Mouse (Mus musculus): Measurements from ENCODE around the gene Hba-x. TPM values are rescaled to one million over a fixed set of nuclear protein-coding genes. Genes with fewer than 3 reads are reported as not detected.
"Not testable (repeated sequence)": the region's sequence is repeated elsewhere in the genome, so short reads cannot be mapped to it uniquely, and the experiment has no call there.

Hba-x gene
- total RNA-seq, 2 experiments from 2014 or later = not detected

DNA sequence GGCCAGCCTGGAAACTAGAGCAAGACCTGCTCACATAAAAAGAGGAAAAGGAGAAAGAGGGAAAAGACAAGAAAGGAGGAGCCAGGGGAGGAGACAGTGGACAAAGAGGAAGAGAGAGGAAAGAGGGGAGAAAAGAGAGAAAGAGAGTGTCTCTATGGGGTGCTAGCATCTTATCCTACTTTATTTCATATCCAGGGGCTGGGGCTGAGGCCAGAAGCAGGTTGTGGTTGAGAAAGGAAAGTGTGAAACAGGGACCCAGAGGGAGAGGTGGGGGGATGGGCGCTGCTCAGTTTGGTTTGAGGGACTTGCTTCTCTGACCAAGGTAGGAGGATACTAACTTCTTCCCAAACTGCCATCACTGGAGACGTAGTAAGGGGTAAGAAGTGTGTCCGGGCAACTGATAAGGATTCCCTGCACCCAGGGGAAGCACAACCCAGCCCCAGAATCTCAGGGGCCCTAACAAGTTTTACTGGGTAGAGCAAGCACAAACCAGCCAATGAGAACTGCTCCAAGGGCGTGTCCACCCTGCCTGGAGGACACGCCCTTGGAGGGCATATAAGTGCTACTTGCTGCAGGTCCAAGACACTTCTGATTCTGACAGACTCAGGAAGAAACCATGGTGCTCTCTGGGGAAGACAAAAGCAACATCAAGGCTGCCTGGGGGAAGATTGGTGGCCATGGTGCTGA is 7.0 kb downstream of the Hba-x start, which contains the start of gene Hba-a1:
Hba-a1 (plus strand) TSS at position 421 of the 687 bp plus-strand sequence.
- intact Hi-C loops (cut with DNase I); DNase-seq: not testable (repeated sequence)

DNA sequence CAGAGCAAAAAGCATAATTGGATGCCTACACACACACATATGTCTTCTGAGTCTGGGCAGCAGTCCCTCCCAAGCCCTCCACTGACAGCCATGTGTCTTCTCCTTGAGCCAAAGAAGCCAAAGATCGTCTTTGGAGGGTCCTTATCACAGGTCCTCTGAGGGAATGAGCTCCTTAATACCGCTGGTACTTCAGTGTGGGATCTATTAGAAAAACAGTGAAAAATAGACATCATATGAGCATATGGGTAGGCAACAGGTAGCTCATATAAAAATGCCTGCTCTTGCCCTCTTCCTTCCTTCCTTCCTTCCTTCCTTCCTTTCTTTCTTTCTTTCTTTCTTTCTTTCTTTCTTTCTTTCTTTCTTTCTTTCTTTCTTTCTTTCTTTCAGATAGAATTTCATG is 8.4 kb downstream of the Hba-x start:
- intact Hi-C loops (cut with DNase I) = not testable (repeated sequence)

DNA sequence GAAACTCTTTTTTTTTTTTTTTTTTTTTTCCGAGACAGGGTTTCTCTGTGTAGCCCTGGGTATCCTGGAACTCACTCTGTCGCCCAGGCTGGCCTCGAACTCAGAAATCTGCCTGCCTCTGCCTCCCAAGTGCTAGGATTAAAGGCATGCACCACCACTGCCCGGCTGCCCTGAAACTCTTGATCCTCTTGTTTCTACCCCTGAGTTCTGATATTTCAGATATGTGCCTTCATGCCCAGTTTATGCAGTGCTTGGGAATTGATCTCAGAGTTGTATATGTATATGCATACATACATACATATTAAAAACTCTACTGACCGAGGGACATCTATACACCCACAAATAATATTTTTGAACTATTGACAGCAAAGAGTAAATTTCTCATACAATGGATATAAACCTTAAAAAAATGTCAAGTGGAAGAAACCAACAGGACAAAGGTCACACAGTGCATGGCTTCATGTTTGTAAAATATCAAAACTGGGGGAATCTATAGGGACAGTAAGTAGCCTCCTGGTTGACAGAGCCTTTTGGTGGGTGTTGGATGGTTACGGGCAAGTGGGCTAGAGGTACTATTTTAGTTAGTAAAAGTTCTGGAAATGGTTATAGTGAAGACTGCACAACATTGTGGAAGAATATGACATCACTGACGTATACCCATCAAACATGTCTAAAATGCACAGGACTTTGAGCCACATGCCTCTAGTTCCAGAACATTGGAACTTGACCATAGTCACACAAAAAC is 9.0 kb downstream of the Hba-x start:
- intact Hi-C loops (cut with DNase I) = loop anchor here (1.0 to 5.0 kb wide), 2 partner anchors 39 to 48 kb away; no protein-coding TSS in a partner anchor

More for the DNA sequence above, 8.4 kb downstream of the Hba-x start:
- DNase-seq = not testable (repeated sequence)

DNA sequence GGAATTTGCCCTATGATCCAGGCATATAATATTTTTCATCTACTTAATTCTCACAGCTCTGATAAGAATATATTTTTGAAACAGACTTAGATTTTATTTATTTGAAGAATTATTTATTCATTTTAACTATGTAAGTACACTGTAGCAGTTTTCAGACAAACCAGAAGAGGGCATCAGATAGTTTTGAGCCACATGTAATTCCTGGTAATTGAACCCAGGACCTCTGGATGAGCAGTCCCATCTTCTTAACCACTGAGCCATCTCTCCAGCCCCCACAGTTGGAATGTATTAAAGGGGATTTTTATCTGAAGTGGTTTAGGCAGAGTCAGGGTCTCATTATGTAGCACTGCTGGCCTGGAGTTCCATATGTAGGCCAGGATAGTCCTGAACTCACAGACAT is 9.7 kb downstream of the Hba-x start:
- DNase-seq = not testable (repeated sequence)
- intact Hi-C loops (cut with DNase I) = loop anchor here (1.0 to 5.0 kb wide), 3 partner anchors 38 to 104 kb away; no protein-coding TSS in a partner anchor

More for the DNA sequence above, 9.0 kb downstream of the Hba-x start:
- DNase-seq = no peak

DNA sequence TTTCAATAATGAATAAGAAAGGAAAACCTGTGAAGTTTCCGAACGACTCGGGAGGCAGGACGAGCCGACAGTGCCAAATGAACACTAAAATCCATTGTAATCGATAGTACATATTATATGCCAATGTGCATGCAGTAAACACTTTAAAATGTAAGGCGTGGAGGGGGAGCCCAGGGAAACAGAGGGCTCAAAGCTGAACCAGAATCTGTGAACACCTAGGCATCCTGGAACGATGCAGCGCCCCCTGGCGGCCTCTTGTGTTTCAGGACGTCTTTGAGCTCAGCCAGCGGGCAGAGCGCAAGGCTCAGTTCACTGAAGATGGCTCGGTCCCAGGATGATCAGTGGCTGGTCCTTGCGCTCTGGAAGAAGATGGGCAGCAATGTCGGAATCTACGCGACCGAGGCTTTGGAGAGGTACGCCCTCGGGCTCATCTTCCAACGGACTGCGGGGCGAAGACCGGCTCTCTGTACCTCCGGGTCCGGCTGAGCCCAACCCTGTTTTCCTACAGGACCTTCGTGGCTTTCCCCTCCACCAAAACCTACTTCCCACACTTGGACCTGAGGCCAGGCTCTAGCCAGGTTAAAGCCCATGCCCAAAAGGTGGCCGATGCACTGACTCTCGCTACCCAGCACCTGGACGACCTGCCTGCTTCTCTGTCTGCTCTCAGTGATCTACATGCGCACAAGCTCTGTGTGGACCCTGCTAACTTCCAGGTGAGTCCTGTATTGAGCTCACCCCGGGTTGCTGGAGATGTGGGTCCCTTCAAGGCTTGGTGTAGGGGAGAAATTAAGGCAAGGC is 10.7 kb downstream of the Hba-x start, which contains the start of gene Hbq1b:
Hbq1b (plus strand) TSS at position 271 of the 798 bp plus-strand sequence.
- DNase-seq = peak; percentile 76 to 80
- intact Hi-C loops (cut with DNase I) = loop anchor here (1.0 to 5.0 kb wide), 2 partner anchors 50 to 105 kb away; no protein-coding TSS in a partner anchor

DNA sequence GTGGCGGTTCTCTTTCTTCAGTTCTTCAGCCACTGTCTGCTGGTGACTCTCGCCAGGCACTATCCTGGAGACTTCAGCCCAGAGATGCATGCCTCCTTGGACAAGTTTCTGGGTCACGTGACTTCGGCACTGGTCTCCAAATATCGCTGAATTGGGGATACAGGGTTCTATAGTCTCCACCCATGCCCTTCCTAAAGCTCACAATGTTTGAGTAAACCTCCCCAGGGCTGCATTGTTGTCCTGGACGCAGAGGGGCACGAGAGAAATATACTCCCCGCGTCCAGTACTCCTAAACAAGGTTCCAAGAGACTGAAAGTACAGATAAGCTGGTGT is 11.3 kb downstream of the Hba-x start:
- no peak for DNase-seq
- intact Hi-C loops (cut with DNase I) = loop anchor here (5.0 kb wide), 1 partner anchor 50 kb away; no protein-coding TSS in a partner anchor

DNA sequence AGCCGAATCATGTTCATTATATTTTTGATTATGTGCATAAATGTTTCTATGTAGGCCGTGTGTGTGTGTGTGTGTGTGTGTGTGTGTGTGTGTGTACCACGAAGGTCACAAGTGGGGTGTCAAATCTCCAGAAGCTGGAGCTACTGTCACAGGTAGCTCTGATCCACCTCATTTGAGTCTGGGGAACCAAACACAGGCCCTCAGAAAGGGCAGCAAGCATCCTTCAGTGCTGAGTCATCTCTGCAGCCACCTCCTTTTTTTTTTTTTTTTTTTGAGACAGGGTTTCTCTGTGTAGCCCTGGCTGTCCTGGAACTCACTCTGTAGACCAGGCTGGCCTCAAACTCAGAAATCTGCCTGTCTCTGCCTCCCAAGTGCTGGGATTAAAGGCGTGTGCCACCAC is 16.6 kb downstream of the Hba-x start:
- intact Hi-C loops (cut with DNase I); DNase-seq: not testable (repeated sequence)

DNA sequence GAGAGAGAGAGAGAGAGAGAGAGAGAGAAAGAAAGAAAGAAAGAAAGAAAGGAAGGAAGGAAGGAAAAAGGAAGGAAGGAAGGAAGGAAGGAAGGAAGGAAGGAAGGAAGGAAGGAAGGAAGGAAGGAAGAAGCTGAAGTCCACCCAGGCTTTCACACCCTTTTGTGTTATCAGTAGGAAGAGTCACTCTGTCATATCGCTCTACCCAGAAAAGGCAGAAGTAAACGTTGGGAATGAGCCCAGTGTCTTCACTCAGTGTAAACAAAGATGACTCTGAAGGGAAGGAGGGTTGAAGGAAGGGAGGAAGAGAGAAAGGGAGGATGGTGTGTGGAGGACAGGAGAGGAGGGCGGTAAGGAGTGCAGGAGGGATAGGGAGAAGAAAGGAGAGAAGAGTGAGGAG is 17.3 kb downstream of the Hba-x start:
- not testable (repeated sequence) for DNase-seq

DNA sequence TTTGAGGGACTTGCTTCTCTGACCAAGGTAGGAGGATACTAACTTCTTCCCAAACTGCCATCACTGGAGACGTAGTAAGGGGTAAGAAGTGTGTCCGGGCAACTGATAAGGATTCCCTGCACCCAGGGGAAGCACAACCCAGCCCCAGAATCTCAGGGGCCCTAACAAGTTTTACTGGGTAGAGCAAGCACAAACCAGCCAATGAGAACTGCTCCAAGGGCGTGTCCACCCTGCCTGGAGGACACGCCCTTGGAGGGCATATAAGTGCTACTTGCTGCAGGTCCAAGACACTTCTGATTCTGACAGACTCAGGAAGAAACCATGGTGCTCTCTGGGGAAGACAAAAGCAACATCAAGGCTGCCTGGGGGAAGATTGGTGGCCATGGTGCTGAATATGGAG is 20.0 kb downstream of the Hba-x start, which contains the start of gene Hba-a2:
Hba-a2 (plus strand) TSS at position 287 of the 400 bp plus-strand sequence.
- intact Hi-C loops (cut with DNase I); DNase-seq: not testable (repeated sequence)

More for the DNA sequence above, 17.3 kb downstream of the Hba-x start:
- intact Hi-C loops (cut with DNase I) = not testable (repeated sequence)

DNA sequence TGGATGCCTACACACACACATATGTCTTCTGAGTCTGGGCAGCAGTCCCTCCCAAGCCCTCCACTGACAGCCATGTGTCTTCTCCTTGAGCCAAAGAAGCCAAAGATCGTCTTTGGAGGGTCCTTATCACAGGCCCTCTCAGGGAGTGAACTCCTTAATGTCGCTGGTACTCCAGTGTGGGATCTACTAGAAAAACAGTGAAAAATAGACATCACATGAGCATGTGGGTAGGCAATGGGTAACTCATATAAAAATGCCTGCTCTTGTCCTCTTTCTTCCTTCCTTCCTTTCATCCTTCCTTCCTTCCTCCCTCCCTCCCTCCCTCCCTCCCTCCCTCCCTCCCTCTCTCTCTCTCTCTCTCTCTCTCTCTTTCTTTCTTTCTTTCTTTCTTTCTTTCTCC is 21.2 kb downstream of the Hba-x start:
- DNase-seq; intact Hi-C loops (cut with DNase I): not testable (repeated sequence)

DNA sequence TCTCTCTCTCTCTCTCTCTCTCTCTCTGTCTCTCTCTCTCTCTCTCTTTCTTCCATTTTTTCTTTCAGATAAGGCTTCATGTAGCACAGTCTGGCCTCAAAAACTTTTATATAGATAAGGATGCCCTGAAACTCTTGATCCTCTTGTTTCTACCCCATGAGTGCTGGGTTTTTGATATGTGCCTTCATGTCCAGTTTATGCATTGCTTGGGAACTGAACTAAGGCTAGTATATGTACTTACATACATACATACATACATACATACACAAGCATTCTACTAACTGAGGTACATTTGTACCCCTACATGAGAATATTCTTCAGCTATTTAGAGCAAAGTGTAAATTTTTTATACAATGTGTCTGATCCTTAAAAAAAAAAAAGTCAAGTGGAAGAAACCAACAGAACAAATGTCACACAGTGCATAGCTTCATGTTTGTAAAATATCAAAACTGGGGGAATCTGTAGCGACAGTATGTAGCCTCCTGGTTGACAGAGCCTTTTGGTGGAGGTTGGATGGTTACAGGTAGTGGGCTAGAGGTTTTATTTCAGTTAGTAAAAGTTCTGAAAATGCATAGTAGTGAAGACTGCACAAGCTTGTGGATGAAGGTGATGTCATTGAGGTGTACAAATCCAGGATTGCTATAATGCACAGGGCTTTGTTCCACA is 21.8 kb downstream of the Hba-x start:
- no peak for DNase-seq
- intact Hi-C loops (cut with DNase I) = no loop called here

DNA sequence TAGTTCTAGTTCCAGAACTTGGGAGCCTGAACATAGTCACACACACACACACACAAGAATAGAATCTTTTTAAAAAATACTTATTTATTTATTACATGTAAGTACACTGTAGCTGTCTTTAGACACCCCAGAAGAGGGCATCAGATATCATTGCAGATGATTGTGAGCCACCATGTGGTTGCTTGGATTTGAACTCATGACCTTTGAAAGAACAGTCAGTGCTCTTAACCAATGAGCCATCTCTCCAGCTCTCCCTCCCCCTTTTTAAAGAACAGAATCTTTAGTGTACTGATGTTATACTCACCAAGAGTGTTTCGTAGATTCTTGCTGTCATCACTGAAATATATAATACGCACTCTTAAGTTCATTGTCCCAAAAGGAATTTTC is 22.3 kb downstream of the Hba-x start:
- intact Hi-C loops (cut with DNase I) = no loop called here
- no peak for DNase-seq

DNA sequence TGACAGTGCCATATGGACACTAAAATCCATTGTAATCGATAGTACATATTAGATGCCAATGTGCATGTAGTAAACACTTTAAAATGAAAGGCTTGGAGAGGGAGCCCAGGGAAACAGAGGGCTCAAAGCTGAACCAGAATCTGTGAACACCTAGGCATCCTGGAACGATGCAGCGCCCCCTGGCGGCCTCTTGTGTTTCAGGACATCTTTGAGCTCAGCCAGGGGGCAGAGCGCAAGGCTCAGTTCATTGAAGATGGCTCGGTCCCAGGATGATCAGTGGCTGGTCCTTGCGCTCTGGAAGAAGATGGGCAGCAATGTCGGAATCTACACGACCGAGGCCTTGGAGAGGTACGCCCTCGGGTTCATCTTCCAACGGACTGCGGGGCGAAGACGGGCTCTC is 23.7 kb downstream of the Hba-x start, which contains the start of gene Hbq1a:
Hbq1a (plus strand) TSS at position 205 of the 400 bp plus-strand sequence.
- intact Hi-C loops (cut with DNase I) = loop anchor here (2.0 to 5.0 kb wide), 2 partner anchors 19 to 118 kb away; no protein-coding TSS in a partner anchor
- DNase-seq = peak; percentile 51 to 61

DNA sequence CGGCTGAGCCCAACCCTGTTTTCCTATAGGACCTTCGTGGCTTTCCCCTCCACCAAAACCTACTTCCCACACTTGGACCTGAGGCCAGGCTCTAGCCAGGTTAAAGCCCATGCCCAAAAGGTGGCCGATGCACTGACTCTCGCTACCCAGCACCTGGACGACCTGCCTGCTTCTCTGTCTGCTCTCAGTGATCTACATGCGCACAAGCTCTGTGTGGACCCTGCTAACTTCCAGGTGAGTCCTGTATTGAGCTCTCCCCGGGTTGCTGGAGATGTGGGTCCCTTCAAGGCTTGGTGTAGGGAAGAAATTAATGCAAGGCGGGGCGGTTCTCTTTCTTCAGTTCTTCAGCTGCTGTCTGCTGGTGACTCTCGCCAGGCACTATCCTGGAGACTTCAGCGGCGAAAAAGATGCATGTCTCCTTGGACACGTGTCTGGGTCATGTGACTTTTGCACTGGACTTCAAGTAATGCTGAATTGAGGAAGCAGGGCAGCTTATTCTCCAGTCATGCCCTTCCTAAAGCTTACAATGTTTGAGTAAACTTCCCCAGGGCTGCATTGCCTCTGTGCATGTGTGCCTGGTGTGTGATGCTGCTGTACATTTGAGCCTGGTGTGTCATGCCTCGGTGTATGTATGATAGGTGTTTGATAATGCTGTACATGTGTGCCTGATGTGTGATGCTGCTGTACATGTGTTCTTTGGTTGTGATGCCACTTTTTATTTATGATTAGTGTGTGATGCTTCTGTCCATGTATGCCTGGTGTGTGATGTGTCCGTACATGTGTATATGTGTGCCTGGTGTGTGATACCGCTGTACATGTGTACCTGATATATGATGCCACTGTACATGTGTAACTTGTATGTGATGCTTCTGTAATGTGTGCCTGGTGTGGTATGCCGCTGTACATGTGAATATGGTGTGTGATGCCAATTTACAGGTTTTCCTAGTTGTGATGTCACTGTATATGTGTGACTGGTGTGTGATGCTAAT is 24.4 kb downstream of the Hba-x start:
- intact Hi-C loops (cut with DNase I) = loop anchor here (2.0 to 5.0 kb wide), 2 partner anchors 18 to 118 kb away; no protein-coding TSS in a partner anchor

DNA sequence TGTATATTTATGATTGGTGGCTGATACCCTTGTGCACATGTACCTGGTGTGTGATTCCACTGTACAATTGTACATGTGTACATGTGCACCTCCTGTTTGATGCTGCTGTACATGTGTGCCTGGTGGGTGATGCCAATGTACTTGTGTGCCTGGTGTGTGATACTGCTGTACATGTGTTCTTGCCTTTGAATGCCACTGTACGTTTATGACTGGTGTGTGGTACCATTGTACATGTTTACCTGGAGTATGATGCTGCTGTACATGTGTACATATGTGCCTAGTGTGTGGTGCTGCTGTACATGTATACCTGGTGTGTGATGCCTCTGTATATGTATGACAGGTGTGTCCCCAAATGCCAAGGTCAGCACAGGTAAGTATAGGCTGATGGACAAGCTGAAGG is 25.3 kb downstream of the Hba-x start:
- intact Hi-C loops (cut with DNase I) = loop anchor here (2.0 to 5.0 kb wide), 2 partner anchors 17 to 119 kb away; no protein-coding TSS in a partner anchor

More for the DNA sequence above, 24.4 kb downstream of the Hba-x start:
- DNase-seq = no peak

DNA sequence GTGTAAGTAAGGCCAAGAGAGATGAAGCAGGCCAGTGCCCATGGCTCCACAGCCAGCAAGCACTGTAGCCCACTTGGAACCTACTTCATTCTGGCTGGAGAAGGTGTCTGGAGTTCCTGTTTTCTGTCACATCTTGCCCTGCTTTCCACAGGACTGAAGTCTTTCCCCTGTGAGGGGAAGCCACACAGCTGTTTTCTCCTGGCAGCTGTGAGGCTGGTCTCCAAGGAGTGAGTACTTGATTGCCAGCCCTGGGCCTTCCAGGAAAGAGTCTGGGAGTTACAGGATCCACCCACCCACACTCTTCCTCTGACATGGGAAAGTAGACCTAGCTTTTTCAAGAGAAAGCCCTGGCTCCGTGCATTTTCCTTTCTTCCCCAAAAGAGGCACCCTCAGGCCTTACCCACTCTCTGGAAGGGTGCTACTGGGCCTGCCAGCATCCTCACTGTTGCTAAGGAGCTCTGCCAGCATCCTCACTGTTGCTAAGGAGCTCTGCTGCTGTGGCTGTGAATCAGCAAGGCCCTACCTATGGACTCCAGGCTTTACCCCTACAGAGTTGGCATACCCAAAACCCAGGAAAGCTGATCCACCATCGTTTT is 26.7 kb downstream of the Hba-x start:
- intact Hi-C loops (cut with DNase I) = loop anchor here (5.0 kb wide), 1 partner anchor 121 kb away; no protein-coding TSS in a partner anchor
- peak; percentile 13 to 17 for DNase-seq

More for the DNA sequence above, 25.3 kb downstream of the Hba-x start:
- DNase-seq = no peak

DNA sequence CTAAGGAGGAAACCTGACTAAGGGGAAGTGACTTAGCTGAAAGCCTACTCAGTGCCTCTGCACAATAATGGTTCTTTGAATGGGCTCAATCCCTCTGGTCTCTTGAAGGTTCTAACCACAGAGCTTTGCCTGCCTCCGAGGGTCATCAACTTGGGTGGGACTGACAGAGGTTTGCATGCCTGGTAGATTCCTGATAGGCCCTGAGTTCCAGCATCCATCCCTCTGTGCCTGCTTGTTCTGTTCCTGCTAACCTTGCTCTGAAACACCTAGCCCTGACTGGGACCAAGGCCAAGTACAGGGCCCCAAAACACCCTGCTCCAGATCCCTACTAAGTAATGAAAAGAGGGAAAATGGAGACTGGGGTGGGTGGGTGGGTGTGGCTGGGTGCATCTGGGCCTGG is 27.3 kb downstream of the Hba-x start:
- intact Hi-C loops (cut with DNase I) = loop anchor here (5.0 kb wide), 1 partner anchor 121 kb away; no protein-coding TSS in a partner anchor
- no peak for DNase-seq

DNA sequence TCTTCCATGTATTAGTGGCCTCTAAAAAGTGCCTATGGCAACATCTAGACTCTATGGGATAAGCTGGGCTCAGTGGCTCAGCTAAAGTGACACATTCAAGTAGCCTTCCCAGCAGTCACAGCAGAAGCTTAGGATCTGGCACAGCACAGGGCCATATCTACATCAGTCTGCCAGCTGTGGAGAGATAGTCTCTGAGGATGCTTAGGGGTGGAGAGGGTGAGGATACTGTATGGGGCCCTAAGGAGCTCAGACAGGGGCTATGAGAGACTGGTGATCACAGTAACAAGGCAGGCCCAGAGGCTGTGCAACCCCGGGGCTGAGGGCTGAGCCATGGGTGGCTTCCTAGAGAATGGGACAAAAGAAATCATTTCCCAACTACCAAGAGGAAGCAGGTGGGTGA is 30.8 kb downstream of the Hba-x start:
- intact Hi-C loops (cut with DNase I) = no loop called here
- no peak for DNase-seq

Measured in heart, postnatal 36 days (tissue).